Mouse (Mus musculus) adrenal gland, adult 2 months (tissue): ENCODE data around the gene Olfr1298. TPM values are rescaled to one million over a fixed set of nuclear protein-coding genes. Genes with fewer than 3 reads are reported as not detected.

ENCODE experiments used
- DNase-seq: peaks from one replicate; pipeline ENCODE4 v3.0.0; 2021
- long read RNA-seq: library from polyadenylated mRNA; stranded (forward); transcript quantifications from one replicate; pipeline ENCODE4 v2.0.0, GENCODE M21; 2021
- polyA plus RNA-seq: library from polyadenylated mRNA; depleted of rRNA; stranded (reverse); fragments of >200 nt; gene quantifications from 2 replicates; pipeline ENCODE4 v1.2.3, GENCODE M21; 2012; rRNA removed
- total RNA-seq, 2 experiments: library from RNA; stranded (reverse); gene quantifications; 2 replicates each; pipeline ENCODE4 v1.2.3; 2021

Olfr1298 gene
- not detected for total RNA-seq
- not detected in 2 replicates for polyA plus RNA-seq
- long read RNA-seq, result 0 reads

- no peak for DNase-seq
Observed at GRCm38 (mm10) chr2:111649101-111649500, at the start of gene Olfr1298. Gene Olfr1298 (minus strand): TSS chr2:111649201.

- DNase-seq, result no peak
Observed at GRCm38 (mm10) chr2:111661119-111661518, 12.1 kb upstream of the Olfr1298 start, which contains the start of gene Olfr1299. Gene Olfr1299 (plus strand): TSS chr2:111661419.

GRCm38 (mm10) chr2:111626397-111626796 is 22.6 kb downstream of the Olfr1298 start, which contains the start of gene Olfr1297:
Gene Olfr1297 (minus strand): TSS chr2:111626497.
- DNase-seq, result no peak

Other genes with a start within 250 kb of the Olfr1298 start
- not detected for gene Olfr1286, start 226.1 kb downstream of the Olfr1298 start, total RNA-seq
- not detected in 2 replicates for gene Olfr1286, start 226.1 kb downstream of the Olfr1298 start, polyA plus RNA-seq
- gene Olfr1287, start 200.1 kb downstream of the Olfr1298 start, total RNA-seq, result not detected
- gene Olfr1287, start 200.1 kb downstream of the Olfr1298 start, polyA plus RNA-seq, result not detected in 2 replicates
- not detected for gene Olfr1288, start 175.1 kb downstream of the Olfr1298 start, total RNA-seq
- not detected in 2 replicates for gene Olfr1288, start 175.1 kb downstream of the Olfr1298 start, polyA plus RNA-seq
- gene Olfr1289, start 168.4 kb downstream of the Olfr1298 start, total RNA-seq, result not detected
- gene Olfr1289, start 168.4 kb downstream of the Olfr1298 start, polyA plus RNA-seq, result not detected in 2 replicates
- gene Olfr1290, start 155.4 kb downstream of the Olfr1298 start, total RNA-seq, result not detected
- not detected in 2 replicates for gene Olfr1290, start 155.4 kb downstream of the Olfr1298 start, polyA plus RNA-seq
- gene Olfr1291-ps1, start 152.0 kb downstream of the Olfr1298 start, total RNA-seq, result not detected
- gene Olfr1291-ps1, start 152.0 kb downstream of the Olfr1298 start, polyA plus RNA-seq, result not detected in 2 replicates
- not detected for gene Olfr1293-ps, start 124.0 kb downstream of the Olfr1298 start, total RNA-seq
- not detected in 2 replicates for gene Olfr1293-ps, start 124.0 kb downstream of the Olfr1298 start, polyA plus RNA-seq
- gene Olfr1294, start 108.9 kb downstream of the Olfr1298 start, total RNA-seq, result not detected
- gene Olfr1294, start 108.9 kb downstream of the Olfr1298 start, polyA plus RNA-seq, result not detected in 2 replicates
- gene Olfr1295, start 79.5 kb downstream of the Olfr1298 start, total RNA-seq, result not detected
- gene Olfr1295, start 79.5 kb downstream of the Olfr1298 start, polyA plus RNA-seq, result not detected in 2 replicates
- gene Olfr1297, start 22.7 kb downstream of the Olfr1298 start, total RNA-seq, result not detected
- not detected in 2 replicates for gene Olfr1297, start 22.7 kb downstream of the Olfr1298 start, polyA plus RNA-seq
- gene Olfr1299, start 12.2 kb upstream of the Olfr1298 start, total RNA-seq, result not detected
- not detected in 2 replicates for gene Olfr1299, start 12.2 kb upstream of the Olfr1298 start, polyA plus RNA-seq
- gene Olfr1301, start 101.8 kb upstream of the Olfr1298 start, total RNA-seq, result not detected
- not detected in 2 replicates for gene Olfr1301, start 101.8 kb upstream of the Olfr1298 start, polyA plus RNA-seq
- gene Olfr1302, start 128.2 kb upstream of the Olfr1298 start, total RNA-seq, result not detected
- not detected in 2 replicates for gene Olfr1302, start 128.2 kb upstream of the Olfr1298 start, polyA plus RNA-seq
- gene Olfr1303, start 171.1 kb upstream of the Olfr1298 start, total RNA-seq, result not detected
- not detected in 2 replicates for gene Olfr1303, start 171.1 kb upstream of the Olfr1298 start, polyA plus RNA-seq
- gene Olfr1305, start 227.9 kb upstream of the Olfr1298 start, total RNA-seq, result not detected
- gene Olfr1305, start 227.9 kb upstream of the Olfr1298 start, polyA plus RNA-seq, result not detected in 2 replicates